Mouse (Mus musculus): ENCODE results near the gene Kctd13. TPM values are rescaled to one million over a fixed set of nuclear protein-coding genes. Genes with fewer than 3 reads are reported as not detected.

The Kctd13 gene
- polyA plus RNA-seq, 1 experiment: 38.8 TPM

- no peak for DNase-seq
- Histone ChIP-seq H3K4me1 (replicated peaks; ENCODE audit: control insufficient read depth, insufficient read depth, low read length) (no peaks in the 10 kb centered on the region), H3K36me3 (ENCODE audit: control insufficient read depth, insufficient read depth, low read length) (no peaks in the 10 kb centered on the region), H3K27me3 (ENCODE audit: control insufficient read depth, insufficient read depth, low read length) (no peaks in the 10 kb centered on the region), H3K27ac (ENCODE audit: control insufficient read depth, insufficient read depth, low read length) (no peak overlapping the region), H3K4me3 (ENCODE audit: control insufficient read depth, insufficient read depth, low read length) (no peak overlapping the region)
- WGBS: 95% methylated on average over 4 of the region's 4 CpGs
- TF ChIP-seq POLR2A (IDR thresholded peaks at IDR 0.05; ENCODE audit: control insufficient read depth, extremely low read depth, insufficient read depth, low read length, poor library complexity) (no peak), CTCF (IDR thresholded peaks at IDR 0.05; ENCODE audit: borderline replicate concordance, control insufficient read depth, extremely low read depth, insufficient read depth, low read length, poor library complexity) (no peak)
These were observed 33.3 kb downstream of the Kctd13 start for GRCm38 (mm10) chr7:126961965-126962364.

DNA sequence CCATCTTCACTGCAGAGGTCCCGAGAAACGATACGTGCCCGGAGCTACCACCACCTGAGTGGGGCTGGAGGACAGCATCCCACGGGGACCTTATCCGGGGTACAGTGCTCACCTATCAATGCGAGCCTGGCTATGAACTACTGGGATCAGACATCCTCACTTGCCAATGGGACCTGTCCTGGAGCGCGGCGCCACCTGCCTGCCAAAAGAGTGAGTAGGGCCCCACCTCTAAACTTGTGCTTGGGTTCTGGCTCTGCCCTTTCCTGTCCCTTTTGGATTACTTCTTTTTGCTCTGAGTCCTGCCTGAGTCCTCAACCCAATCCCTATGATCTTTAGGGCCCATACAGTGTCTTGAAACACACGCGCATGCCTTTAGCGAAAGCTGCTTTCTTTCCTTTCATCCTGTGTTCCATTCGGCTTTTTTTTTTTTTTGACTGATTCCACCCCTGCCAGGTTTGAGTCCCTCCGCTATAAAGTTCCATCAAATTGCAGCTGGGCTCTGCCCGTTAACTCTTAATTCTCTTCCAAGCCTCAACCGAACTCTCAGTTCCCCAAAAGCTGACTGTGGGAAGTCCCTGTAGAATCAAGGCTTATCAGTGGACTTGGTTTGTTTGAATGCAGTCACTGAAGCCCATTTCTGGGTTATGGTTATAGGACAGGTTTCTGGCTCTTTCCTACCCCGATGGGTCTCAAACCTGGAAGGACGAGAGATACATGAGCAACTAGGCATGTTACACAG lies 35.0 kb downstream of the Kctd13 start:
- Histone ChIP-seq H3K4me1 (replicated peaks; ENCODE audit: control insufficient read depth, insufficient read depth, low read length) (no peaks in the 10 kb centered on the region), H3K27me3 (ENCODE audit: control insufficient read depth, insufficient read depth, low read length) (no peaks in the 10 kb centered on the region), H3K4me3 (ENCODE audit: control insufficient read depth, insufficient read depth, low read length) (no peak overlapping the region), H3K27ac (ENCODE audit: control insufficient read depth, insufficient read depth, low read length) (no peak overlapping the region), H3K36me3 (ENCODE audit: control insufficient read depth, insufficient read depth, low read length) (no peaks in the 10 kb centered on the region)
- DNase-seq: peak; percentile 59
- peak; percentile 37; the same call in 1 of the 2 replicates for TF ChIP-seq CTCF (IDR thresholded peaks at IDR 0.05; ENCODE audit: borderline replicate concordance, control insufficient read depth, extremely low read depth, insufficient read depth, low read length, poor library complexity)
- TF ChIP-seq POLR2A (IDR thresholded peaks at IDR 0.05; ENCODE audit: control insufficient read depth, extremely low read depth, insufficient read depth, low read length, poor library complexity): no peak
- 42% methylated on average over 19 of the region's 19 CpGs for WGBS

- TF ChIP-seq POLR2A (IDR thresholded peaks at IDR 0.05; ENCODE audit: control insufficient read depth, extremely low read depth, insufficient read depth, low read length, poor library complexity) (no peak), CTCF (IDR thresholded peaks at IDR 0.05; ENCODE audit: borderline replicate concordance, control insufficient read depth, extremely low read depth, insufficient read depth, low read length, poor library complexity) (no peak)
- WGBS: 31% methylated on average over 3 of the region's 3 CpGs
- no peaks in the 10 kb centered on the region for H3K36me3 ChIP-seq (ENCODE audit: control insufficient read depth, insufficient read depth, low read length)
- no peaks in the 10 kb centered on the region for H3K27me3 ChIP-seq (ENCODE audit: control insufficient read depth, insufficient read depth, low read length)
- no peak overlapping the region for H3K4me3 ChIP-seq (ENCODE audit: control insufficient read depth, insufficient read depth, low read length)
- no peaks in the 10 kb centered on the region for H3K4me1 ChIP-seq (replicated peaks; ENCODE audit: control insufficient read depth, insufficient read depth, low read length)
- DNase-seq: no peak
- no peak overlapping the region for H3K27ac ChIP-seq (ENCODE audit: control insufficient read depth, insufficient read depth, low read length)
These were observed 36.9 kb downstream of the Kctd13 start for GRCm38 (mm10) chr7:126965568-126965967.

- no peaks in the 10 kb centered on the region for H3K36me3 ChIP-seq (ENCODE audit: control insufficient read depth, insufficient read depth, low read length)
- TF ChIP-seq POLR2A (IDR thresholded peaks at IDR 0.05; ENCODE audit: control insufficient read depth, extremely low read depth, insufficient read depth, low read length, poor library complexity) (no peak), CTCF (IDR thresholded peaks at IDR 0.05; ENCODE audit: borderline replicate concordance, control insufficient read depth, extremely low read depth, insufficient read depth, low read length, poor library complexity) (no peak)
- H3K4me3 ChIP-seq (ENCODE audit: control insufficient read depth, insufficient read depth, low read length): no peak overlapping the region
- H3K27me3 ChIP-seq (ENCODE audit: control insufficient read depth, insufficient read depth, low read length): no peaks in the 10 kb centered on the region
- WGBS: 91% methylated on average over 6 of the region's 6 CpGs
- H3K4me1 ChIP-seq (replicated peaks; ENCODE audit: control insufficient read depth, insufficient read depth, low read length): no peaks in the 10 kb centered on the region
- DNase-seq: no peak
- no peak overlapping the region for H3K27ac ChIP-seq (ENCODE audit: control insufficient read depth, insufficient read depth, low read length)
These were observed 38.7 kb downstream of the Kctd13 start for GRCm38 (mm10) chr7:126967361-126967760.

DNA sequence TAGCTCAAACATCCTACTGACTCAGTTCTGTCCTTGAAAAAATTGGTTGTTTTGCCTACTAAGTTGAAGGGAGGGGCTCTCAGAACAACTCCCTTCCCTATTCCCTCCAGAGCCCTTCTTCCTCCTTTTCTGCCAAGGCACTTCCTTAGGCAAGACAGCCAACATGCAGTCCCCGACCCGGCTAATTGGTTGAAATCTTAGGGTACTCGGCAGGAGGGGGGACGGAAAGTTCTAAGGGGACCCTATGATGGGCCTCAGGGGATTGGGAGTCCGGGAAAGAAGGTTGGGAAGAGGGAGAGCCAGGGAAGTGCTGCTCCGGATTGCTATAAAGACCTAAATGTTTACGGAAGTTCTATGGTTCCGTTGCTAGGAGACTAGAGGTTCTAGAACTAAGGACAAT lies 46.8 kb downstream of the Kctd13 start:
- TF ChIP-seq POLR2A (IDR thresholded peaks at IDR 0.05; ENCODE audit: control insufficient read depth, extremely low read depth, insufficient read depth, low read length, poor library complexity) (0 out of 2 replicates have a peak, but pooled peaks have one; percentile 9), CTCF (IDR thresholded peaks at IDR 0.05; ENCODE audit: borderline replicate concordance, control insufficient read depth, extremely low read depth, insufficient read depth, low read length, poor library complexity) (no peak)
- Histone ChIP-seq H3K27me3 (ENCODE audit: control insufficient read depth, insufficient read depth, low read length) (no peaks in the 10 kb centered on the region), H3K4me3 (ENCODE audit: control insufficient read depth, insufficient read depth, low read length) (no peak overlapping the region), H3K4me1 (replicated peaks; ENCODE audit: control insufficient read depth, insufficient read depth, low read length) (peaks cover 22% of the 10 kb centered on the region), H3K36me3 (ENCODE audit: control insufficient read depth, insufficient read depth, low read length) (peaks cover 23% of the 10 kb centered on the region), H3K27ac (ENCODE audit: control insufficient read depth, insufficient read depth, low read length) (no peak overlapping the region)
- no peak for DNase-seq
- 5% methylated on average over 8 of the region's 8 CpGs for WGBS

DNA sequence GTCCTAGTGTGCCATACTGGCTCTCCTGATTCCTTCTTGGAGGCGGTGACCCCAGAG lies 47.0 kb downstream of the Kctd13 start, which contains the start of gene Cdipt:
Cdipt (plus strand) TSS at position 22 of the 57 bp plus-strand sequence.
- Histone ChIP-seq H3K27ac (ENCODE audit: control insufficient read depth, insufficient read depth, low read length) (peak within 1 kb of the TSS; percentile 83), H3K4me1 (replicated peaks; ENCODE audit: control insufficient read depth, insufficient read depth, low read length) (peaks cover 22% of the 10 kb centered on the region), H3K4me3 (ENCODE audit: control insufficient read depth, insufficient read depth, low read length) (peak within 1 kb of the TSS; percentile 99), H3K27me3 (ENCODE audit: control insufficient read depth, insufficient read depth, low read length) (no peaks in the 10 kb centered on the region), H3K36me3 (ENCODE audit: control insufficient read depth, insufficient read depth, low read length) (peaks cover 23% of the 10 kb centered on the region)
- no peak for DNase-seq
- WGBS: 6% methylated on average over 1 of the region's 1 CpGs
- no peak for TF ChIP-seq POLR2A (IDR thresholded peaks at IDR 0.05; ENCODE audit: control insufficient read depth, extremely low read depth, insufficient read depth, low read length, poor library complexity)
- TF ChIP-seq CTCF (IDR thresholded peaks at IDR 0.05; ENCODE audit: borderline replicate concordance, control insufficient read depth, extremely low read depth, insufficient read depth, low read length, poor library complexity): no peak

Measured in thymus, adult 2 months (tissue).